Mouse (Mus musculus) heart, adult 9 months (tissue): ENCODE data around the gene Hspa2.
"Not testable (repeated sequence)": the region's sequence is repeated elsewhere in the genome, so short reads cannot be mapped to it uniquely, and the experiment has no call there.

Experiments
- DNase-seq, 2 experiments: peaks; one replicate each; pipeline ENCODE4 v3.0.0; 2022; ENCODE audit warnings: low spot score in 2 of 2

Gene Hspa2

DNA sequence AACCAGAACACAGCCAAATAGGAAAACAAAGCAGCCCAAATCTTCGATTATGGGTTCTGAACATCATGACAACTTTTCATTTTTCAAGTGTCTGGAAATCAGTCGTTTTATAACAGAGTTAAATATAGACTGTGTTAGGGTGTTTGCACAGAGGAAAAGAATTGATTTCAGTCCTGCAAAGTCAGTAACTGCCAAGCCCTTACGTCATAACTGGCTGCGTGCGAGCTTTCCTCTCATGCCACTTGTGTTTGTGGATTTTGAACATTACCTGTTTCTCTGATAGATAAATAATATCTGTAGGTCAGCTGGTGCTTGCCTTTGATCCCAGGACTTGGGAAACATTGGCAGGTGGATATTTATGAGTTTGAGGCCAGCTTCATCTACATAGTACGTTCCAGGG, 27.5 kb downstream of the Hspa2 start:
- peak in 1 of 2 experiments; percentile 10 for DNase-seq

DNA sequence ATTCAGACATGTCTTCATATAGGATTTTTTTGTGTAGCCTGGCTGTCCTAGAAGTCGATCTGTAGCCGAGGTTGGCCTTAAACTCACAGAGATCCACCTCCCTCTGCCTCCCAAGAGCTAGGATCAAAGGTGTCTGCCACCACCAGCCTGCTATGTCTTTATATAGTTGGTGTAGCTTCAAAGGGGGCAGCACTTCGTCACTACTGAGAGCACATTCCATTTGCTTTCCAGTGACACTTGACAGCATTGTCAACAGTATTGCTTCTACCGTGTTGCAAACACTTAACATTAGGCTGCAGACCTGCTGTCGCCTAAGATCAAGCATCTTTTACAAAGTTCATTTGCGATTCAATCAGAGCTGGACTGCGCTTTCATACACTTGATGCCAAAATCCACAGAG, 30.1 kb downstream of the Hspa2 start:
- no peak for DNase-seq

DNA sequence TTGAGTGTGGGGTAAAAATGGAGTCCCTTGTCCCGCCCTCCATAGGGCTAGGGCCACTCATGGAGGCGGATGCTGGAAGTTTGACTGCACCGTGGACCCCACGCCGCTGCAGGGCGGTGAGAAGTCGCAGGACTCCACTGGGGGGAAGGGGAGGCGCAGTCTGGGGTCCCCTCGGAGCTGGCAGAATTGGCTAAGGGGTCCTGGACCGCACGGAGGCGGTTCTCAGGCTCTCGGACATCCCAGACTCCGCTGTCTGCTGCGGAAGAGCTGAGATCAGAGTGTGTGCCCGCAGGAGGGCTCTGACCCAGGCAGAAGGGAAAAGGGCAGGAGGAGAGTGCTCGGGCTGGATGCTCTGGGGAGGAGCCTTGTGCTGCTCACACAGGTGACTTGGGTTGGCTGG, 31.1 kb downstream of the Hspa2 start:
- DNase-seq: no peak

DNA sequence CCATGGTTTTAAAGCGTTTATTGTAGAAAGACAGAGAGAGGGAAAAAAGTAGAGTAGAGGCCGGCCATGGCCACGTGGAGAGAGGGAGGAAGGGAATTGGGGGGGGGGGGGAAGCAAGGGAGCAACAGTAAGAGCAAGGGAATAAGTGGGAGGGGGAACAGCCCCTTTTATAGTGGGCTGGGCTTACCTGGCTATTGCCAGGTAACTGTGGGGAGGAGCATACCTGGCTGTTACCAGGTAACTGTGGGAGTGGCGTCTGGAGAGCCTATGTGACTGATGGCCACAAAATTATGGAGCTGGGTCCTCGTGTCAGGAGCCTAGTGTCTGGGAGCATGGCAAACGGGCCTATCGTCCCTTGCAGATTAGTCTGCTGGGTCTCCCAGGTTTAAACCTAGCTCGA, 31.6 kb downstream of the Hspa2 start:
- no peak for DNase-seq

DNA sequence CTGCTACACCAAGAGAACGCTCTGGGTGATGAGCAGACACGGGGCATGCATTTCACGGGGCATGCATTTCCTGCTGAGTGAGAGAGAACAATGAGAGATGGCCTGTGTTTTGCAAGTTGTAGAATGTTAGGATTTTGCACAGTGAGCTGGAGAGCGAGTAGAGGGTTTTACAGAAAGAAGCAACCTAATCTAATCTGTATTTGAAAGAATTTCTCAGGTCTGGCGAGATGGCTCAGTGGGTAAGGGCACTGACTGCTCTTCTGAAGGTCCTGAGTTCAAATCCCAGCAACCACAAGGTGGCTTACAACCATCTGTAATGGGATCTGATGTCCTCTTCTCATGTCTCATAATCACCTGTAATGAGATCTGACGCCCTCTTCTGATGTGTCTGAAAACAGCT, 39.5 kb downstream of the Hspa2 start:
- not testable (repeated sequence) for DNase-seq

DNA sequence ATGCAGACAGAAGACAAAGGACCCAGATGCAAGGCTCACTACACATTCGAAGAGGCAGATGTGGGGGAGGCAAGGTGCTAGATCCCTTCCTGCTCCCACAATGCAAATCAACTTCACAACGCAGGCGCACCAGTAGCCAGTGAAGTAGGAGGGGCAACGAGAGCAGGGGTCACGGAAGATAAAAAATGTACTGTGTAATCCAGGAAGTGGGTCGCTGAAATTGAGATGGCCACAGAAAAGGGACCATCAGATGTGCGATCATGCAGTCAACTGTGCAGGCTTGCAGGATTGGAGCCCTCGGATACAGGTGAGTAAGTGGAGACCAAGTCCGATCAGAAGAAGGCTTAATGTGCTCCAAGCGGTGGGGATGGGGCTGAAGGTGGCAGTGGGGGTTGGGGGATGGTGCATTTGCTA, 40.4 kb downstream of the Hspa2 start:
- no peak for DNase-seq

DNA sequence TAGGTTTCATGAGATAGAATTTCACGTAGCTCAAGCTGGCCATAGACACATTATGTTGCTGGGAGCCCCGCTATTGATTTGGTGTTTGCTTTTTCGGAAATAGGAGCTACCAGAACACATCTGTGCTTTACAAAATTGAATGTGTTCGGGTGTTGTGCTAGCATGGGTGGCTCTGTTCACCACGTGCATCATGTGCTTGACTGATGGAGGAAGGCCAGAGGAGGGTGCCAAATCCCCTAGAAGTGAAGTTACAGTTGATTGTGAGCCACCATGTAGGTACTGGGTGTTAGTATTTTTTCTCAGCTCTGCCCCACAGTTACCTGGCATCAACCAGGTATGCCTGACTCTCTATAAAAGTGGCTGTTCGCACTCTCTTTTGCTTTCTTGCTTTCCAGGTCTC, 40.9 kb downstream of the Hspa2 start:
- no peak for DNase-seq

DNA sequence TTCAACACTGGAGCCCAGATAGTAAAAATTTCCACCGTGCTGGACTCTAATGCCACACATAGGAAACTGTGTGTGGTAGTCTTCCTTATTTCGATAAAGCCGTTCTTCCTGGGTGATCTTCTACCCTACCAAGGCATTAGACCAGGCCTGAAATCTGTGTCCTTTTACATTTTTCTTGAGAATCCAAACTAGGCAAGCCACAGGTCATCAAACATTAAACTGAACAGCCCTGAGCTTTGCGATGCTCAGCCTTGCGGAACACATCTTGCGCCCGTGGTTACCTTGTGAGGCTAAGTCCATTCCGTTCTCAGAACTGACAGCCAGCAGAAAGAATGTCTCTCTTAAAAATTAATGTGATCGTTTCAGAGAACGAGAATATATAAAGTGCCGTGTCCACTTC, 42.2 kb downstream of the Hspa2 start:
- no peak for DNase-seq

- no peak for DNase-seq
Measured at GRCm38 (mm10) chr12:76448127-76448526, 44.2 kb downstream of the Hspa2 start.

- DNase-seq: no peak
Measured at GRCm38 (mm10) chr12:76452203-76452602, 48.2 kb downstream of the Hspa2 start.
